Mouse (Mus musculus) brain, embryonic 14.5 days (tissue): ENCODE measurements around the gene Fgfbp3. TPM values are rescaled to one million over a fixed set of nuclear protein-coding genes. Genes with fewer than 3 reads are reported as not detected.
"Not testable (repeated sequence)": the region's sequence is repeated elsewhere in the genome, so short reads cannot be mapped to it uniquely, and the experiment has no call there.

Experiments
- DNase-seq: peaks from one replicate; pipeline ENCODE4 v3.0.0-alpha.2; 2011; ENCODE audit warnings: low read depth
- CTCF ChIP-seq: fragments of 200-500 bp; IDR thresholded peaks from 2 replicates; pipeline ENCODE4 v1.5.1; 2012; ENCODE audit warnings: inconsistent platforms, mild to moderate bottlenecking, moderate library complexity, borderline replicate concordance; ENCODE audit not compliant: insufficient read depth, insufficient read length; ENCODE audit errors: extremely low read depth
- POLR2A ChIP-seq: fragments of 200-500 bp; IDR thresholded peaks from 2 replicates; pipeline ENCODE4 v1.6.1; 2012; ENCODE audit warnings: mild to moderate bottlenecking, inconsistent platforms, borderline replicate concordance; ENCODE audit not compliant: poor library complexity, insufficient read depth, insufficient read length, severe bottlenecking; ENCODE audit errors: extremely low read depth
- polyA plus RNA-seq: library from polyadenylated mRNA; depleted of rRNA; stranded (reverse); fragments of >200 nt; gene quantifications from 2 replicates; pipeline ENCODE4 v1.2.3, GENCODE M21; 2012; rRNA removed

Gene Fgfbp3
- polyA plus RNA-seq = 55.0 and 65.0 TPM in 2 replicates

DNA sequence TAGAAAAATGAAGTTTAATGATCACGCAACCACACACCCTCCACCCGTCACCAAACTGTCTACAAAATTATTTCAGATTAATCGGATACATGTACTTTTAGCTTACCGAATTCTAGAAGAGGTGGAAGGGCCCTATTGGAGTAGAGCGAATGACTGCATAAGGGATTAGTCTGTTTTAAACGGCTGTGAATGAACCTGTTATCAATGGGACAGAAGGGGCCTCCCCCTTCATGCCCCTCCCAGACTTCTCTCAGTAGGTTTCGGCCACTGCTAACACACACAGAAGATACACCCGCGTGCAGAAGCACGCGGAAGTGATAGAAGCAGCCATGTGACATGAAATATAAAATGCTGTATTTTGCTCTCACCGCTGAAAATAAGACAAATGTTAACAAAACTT is at the start of gene Fgfbp3:
TSS of gene Fgfbp3 (minus strand) at position 150 of the 400 bp plus-strand sequence.
- peak; percentile 77 for DNase-seq
- TF ChIP-seq POLR2A = no peak
- no peak for TF ChIP-seq CTCF

GRCm38 (mm10) chr19:36962544-36963260 is 43.3 kb upstream of the Fgfbp3 start:
- not testable (repeated sequence) for DNase-seq

DNA sequence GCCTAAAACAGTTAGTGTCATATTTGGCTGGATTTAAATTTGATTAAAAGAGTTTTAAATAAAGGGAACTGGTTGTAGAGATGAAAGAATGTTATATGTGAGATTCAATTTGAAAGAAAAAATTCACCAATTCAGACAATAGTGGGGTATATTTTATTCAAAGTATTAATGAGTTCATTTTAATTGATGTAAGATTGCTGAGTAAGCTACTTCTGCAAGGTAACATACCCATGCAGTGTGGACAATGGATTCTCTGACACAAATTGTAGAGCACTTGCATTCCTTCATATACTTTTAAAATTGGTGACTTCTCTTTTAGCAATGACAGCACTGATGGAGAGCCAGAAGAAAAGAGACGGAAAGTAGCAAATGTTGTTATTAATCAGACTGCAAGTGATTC is 41.9 kb upstream of the Fgfbp3 start:
- TF ChIP-seq POLR2A (no peak), CTCF (no peak)
- DNase-seq = no peak

DNA sequence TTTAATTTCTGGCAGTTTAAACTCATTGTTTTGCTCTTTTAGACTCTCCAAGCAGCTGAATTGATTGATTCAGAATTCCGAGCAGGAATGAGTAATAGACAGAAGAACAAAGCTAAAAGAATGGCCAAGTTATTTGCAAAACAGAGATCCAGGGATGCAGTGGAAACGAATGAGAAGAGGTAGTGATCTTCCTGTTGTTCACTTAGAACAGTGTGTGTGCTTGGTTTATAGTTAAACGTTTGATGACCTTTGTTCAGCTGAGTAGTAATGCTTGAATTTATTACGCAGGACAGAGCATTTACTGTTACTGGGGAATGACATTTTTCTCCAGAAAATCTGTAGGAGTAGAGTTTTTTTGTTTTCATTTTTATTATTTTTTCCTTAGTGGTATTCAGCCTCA is 38.9 kb upstream of the Fgfbp3 start:
- no peak for DNase-seq
- TF ChIP-seq CTCF (no peak), POLR2A (no peak)

GRCm38 (mm10) chr19:36953637-36954206 is 34.3 kb upstream of the Fgfbp3 start:
- peak; percentile 25 for DNase-seq
- TF ChIP-seq CTCF = no peak

DNA sequence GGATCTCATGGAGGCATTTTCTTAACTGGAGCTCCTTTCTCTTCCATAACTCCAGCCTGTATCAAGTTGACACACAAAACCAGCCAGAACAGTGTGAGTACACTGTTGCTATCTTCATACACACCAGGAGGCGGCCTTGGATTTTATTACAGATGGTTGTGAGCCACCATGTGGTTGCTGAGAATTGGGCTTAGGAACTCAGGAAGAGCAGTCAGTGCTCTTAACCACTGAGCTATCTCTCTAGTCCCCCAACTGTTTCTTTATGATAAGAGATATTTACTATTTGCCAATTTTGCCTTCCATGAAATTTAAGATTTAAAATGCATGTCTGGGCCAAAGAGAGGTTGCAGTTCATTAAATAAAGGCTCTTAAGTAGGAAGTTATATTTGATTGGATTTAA is 20.6 kb upstream of the Fgfbp3 start:
- TF ChIP-seq CTCF = no peak
- no peak for TF ChIP-seq POLR2A
- no peak for DNase-seq

DNA sequence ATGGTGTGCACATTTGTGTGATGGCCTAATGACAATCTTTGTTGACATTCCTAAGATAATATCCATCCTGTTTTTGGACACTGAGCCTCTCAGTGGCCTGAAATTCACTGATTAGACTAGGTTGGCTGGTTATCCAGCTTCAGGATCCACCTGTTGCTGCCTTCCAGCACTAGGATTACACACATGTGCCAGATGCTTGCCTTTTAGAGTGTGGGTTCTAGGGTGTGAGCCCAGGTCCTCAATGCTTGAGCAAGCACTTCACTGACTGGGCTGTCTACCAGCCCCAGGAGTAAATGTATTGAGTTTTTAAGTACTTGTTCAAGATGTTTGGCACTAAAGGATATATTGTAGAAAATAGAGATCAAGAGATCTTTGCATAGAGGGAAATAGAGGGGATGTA is 18.6 kb upstream of the Fgfbp3 start:
- no peak for DNase-seq
- TF ChIP-seq POLR2A = no peak
- no peak for TF ChIP-seq CTCF

DNA sequence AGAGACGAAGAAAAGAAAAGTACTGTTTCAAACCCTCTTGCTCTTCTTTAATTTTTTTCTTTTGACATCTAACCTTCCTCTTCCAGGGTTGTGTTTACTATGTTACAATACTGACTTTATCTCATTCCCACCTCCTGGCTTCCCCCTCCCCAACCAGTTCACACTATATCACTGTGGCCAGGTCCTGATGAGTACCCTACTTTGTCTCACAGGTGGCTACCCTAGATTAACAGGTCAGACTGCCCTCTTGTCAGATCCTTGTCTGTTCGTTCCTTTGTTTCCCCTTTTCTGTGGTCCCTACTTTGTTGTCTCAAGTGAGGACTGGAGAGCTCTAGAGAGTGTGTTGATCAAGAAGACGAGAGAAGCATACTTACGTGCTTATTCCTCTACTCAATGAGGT is 16.9 kb upstream of the Fgfbp3 start:
- DNase-seq = no peak
- no peak for TF ChIP-seq CTCF
- no peak for TF ChIP-seq POLR2A

GRCm38 (mm10) chr19:36932613-36933012 is 13.2 kb upstream of the Fgfbp3 start:
- no peak for DNase-seq
- TF ChIP-seq CTCF = no peak
- no peak for TF ChIP-seq POLR2A

DNA sequence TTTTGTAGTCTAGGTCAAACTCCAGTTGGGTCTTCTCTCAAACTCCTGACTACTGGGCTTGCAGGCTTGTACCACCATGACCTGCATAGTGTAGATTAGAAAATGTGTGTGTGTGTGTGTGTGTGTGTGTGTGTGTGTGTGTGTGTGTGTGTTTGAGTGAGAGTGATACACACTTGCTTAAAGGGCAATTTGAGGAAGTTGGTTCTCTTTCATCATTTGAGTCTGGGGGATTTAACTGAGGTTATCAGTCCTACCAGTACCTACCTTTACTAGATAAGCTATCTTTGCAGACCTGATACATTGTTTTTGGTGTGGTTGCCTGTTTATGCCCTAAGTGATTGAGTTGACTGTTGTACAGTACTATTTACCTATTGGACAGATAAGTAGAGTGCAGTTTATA is 12.7 kb upstream of the Fgfbp3 start:
- DNase-seq = no peak
- no peak for TF ChIP-seq CTCF
- TF ChIP-seq POLR2A = no peak

DNA sequence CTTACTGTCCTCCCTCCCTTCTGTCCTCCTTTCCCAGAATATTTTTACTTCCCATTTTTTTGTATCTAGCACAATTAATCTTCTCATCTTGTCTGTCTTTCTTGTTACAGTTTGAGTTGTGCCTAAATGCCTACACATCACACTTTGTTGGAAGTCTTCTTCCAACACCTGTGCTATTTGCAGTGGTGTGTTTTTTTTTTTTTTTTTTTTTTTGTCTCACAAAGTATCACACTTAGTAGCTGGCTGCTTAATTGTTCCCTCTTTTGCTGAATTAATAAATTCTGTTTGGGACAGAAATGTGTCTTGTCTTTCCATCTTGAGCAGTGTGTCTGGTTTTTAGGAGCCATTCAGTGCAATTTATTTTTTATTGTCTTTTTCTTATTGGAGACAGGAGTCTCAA is 10.4 kb upstream of the Fgfbp3 start:
- TF ChIP-seq POLR2A (no peak), CTCF (no peak)
- DNase-seq = no peak

- no peak for TF ChIP-seq CTCF
- TF ChIP-seq POLR2A = no peak
- DNase-seq = no peak
These were observed 8.5 kb upstream of the Fgfbp3 start for GRCm38 (mm10) chr19:36927800-36928361.

- peak; percentile 31 for DNase-seq
These were observed 7.3 kb upstream of the Fgfbp3 start for GRCm38 (mm10) chr19:36926553-36927236.

More at GRCm38 (mm10) chr19:36926553-36927236, 7.3 kb upstream of the Fgfbp3 start:
- TF ChIP-seq POLR2A (no peak), CTCF (no peak)
